Mouse (Mus musculus) hindlimb bud, embryonic 11.5 days (tissue): ENCODE measurements around the gene Rabep2.

Experiments
- DNase-seq: peaks from one replicate; pipeline ENCODE4 v3.0.0-alpha.2; 2012; ENCODE audit warnings: low read depth, low spot score; ENCODE audit errors: extremely low spot score

Rabep2 gene

GRCm38 (mm10) chr7:126491005-126491404 lies 62.4 kb downstream of the Rabep2 start:
- no peak for DNase-seq

GRCm38 (mm10) chr7:126491973-126492372 lies 63.4 kb downstream of the Rabep2 start:
- DNase-seq: no peak

DNA sequence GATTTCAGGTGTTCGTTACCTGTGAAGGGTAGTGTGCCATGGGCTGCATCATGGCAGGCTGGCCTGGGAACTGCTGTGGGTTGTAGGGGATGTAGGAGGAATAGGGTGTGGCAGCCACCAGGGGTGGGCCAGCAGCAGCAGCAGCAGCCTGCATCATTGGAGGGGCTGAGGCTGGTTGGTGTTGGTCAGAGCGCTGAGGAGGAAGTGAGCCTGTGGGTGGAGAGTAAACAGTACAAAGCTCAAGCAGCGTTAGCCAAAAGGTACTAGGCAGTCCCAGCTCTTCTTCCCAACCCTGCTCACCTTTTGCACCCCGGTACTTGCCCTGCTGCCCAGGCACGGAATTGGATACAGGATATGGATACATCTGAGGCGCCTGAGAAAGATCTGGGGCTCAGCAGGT lies 65.6 kb downstream of the Rabep2 start:
- DNase-seq: no peak

DNA sequence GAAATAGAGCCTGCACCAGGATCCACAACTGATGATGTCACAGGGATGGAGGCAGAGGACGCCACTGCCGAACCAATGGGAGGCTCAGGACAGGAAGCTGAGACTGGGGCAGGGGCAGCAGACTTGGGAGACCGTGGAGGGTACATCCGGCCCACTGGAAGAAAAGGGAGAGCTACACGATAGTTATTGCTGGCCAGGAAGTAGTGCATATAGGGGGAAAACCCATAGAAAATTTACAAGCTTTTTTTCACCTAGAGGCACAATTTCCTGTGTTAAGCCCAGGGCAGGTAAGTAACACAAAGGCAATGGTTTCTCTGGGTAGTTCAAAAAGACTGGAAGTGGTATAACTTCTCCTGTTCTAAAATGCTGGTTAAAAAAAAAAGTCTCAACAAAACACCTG lies 67.9 kb downstream of the Rabep2 start:
- DNase-seq: no peak

GRCm38 (mm10) chr7:126497966-126498365 lies 69.4 kb downstream of the Rabep2 start:
- no peak for DNase-seq
